Mouse (Mus musculus) gonadal fat pad, adult 2 months (tissue): ENCODE measurements around the gene Six5. TPM values are rescaled to one million over a fixed set of nuclear protein-coding genes. Genes with fewer than 3 reads are reported as not detected.
A peak's percentile ranks its signal among the peaks of the same experiment; 100 is the strongest.

Experiments used
- DNase-seq: peaks from one replicate; pipeline ENCODE4 v3.0.0-alpha.2; 2012; ENCODE audit warnings: low read depth
- polyA plus RNA-seq: library from polyadenylated mRNA; depleted of rRNA; stranded (reverse); fragments of >200 nt; gene quantifications from 2 replicates; pipeline ENCODE4 v1.2.3, GENCODE M21; 2012

The Six5 gene
- polyA plus RNA-seq, 1 experiment, result 33.2 TPM

- DNase-seq, result no peak
Observed at GRCm38 (mm10) chr7:19075723-19076585, 18.4 kb upstream of the Six5 start, which contains the start of gene Dmwd. Gene Dmwd (plus strand): TSS chr7:19076227.

- DNase-seq, result no peak
Observed at GRCm38 (mm10) chr7:19076586-19076991, 17.8 kb upstream of the Six5 start.

- DNase-seq, result no peak
Observed at GRCm38 (mm10) chr7:19077761-19078160, 16.6 kb upstream of the Six5 start.

- DNase-seq, result no peak
Observed at GRCm38 (mm10) chr7:19078732-19079131, 15.7 kb upstream of the Six5 start.

GRCm38 (mm10) chr7:19080451-19080950 is 13.9 kb upstream of the Six5 start:
- no peak for DNase-seq

GRCm38 (mm10) chr7:19082171-19082570 is 12.2 kb upstream of the Six5 start:
- DNase-seq, result no peak

GRCm38 (mm10) chr7:19083096-19083495 is 11.3 kb upstream of the Six5 start:
- DNase-seq, result no peak

GRCm38 (mm10) chr7:19083701-19084100 is 10.7 kb upstream of the Six5 start, which contains the start of gene Dmpk:
Gene Dmpk (plus strand): TSS chr7:19083849.
- no peak for DNase-seq

GRCm38 (mm10) chr7:19084277-19084771 is 10.1 kb upstream of the Six5 start:
- no peak for DNase-seq

- no peak for DNase-seq
Observed at GRCm38 (mm10) chr7:19084921-19085473, 9.4 kb upstream of the Six5 start.

GRCm38 (mm10) chr7:19085495-19085894 is 8.9 kb upstream of the Six5 start:
- DNase-seq, result no peak

GRCm38 (mm10) chr7:19086042-19086441 is 8.4 kb upstream of the Six5 start:
- DNase-seq, result no peak

- DNase-seq, result no peak
Observed at GRCm38 (mm10) chr7:19086760-19087159, 7.6 kb upstream of the Six5 start.

- DNase-seq, result no peak
Observed at GRCm38 (mm10) chr7:19088813-19089212, 5.6 kb upstream of the Six5 start.

- no peak for DNase-seq
Observed at GRCm38 (mm10) chr7:19091913-19092312, 2.5 kb upstream of the Six5 start.

GRCm38 (mm10) chr7:19092381-19093173 is 1.8 kb upstream of the Six5 start:
- no peak for DNase-seq

- no peak for DNase-seq
Observed at GRCm38 (mm10) chr7:19093174-19093521, 1.2 kb upstream of the Six5 start.

GRCm38 (mm10) chr7:19093537-19094385 is 633 bp upstream of the Six5 start:
- peak; percentile 40 for DNase-seq

- no peak for DNase-seq
Observed at GRCm38 (mm10) chr7:19094826-19095750, 694 bp downstream of the Six5 start.

GRCm38 (mm10) chr7:19095751-19096110 is 1.3 kb downstream of the Six5 start:
- DNase-seq, result no peak
